Mouse (Mus musculus): ENCODE data around the gene Slc6a16. TPM values are rescaled to one million over a fixed set of nuclear protein-coding genes. Genes with fewer than 3 reads are reported as not detected.

Gene Slc6a16
- polyA plus RNA-seq, 1 experiment = not detected

- Histone ChIP-seq H3K4me3 (ENCODE audit: extremely low read depth, insufficient read depth, insufficient read length) (no peak overlapping the region), H3K36me3 (ENCODE audit: control insufficient read depth, insufficient read depth, low read length) (peaks cover 6% of the 10 kb centered on the region), H3K4me1 (ENCODE audit: control insufficient read depth, insufficient read depth, insufficient read length) (peaks cover 17% of the 10 kb centered on the region), H3K27me3 (ENCODE audit: control insufficient read depth, insufficient read depth, low read length) (no peaks in the 10 kb centered on the region), H3K27ac (ENCODE audit: insufficient read depth, low read length) (no peak overlapping the region)
- no peak for DNase-seq (ENCODE audit: low read depth in 1 of 2, low spot score in 2 of 2)
- TF ChIP-seq CTCF (IDR thresholded peaks at IDR 0.05; ENCODE audit: extremely low read depth, insufficient read depth, insufficient read length, insufficient replicate concordance) (no peak), POLR2A (IDR thresholded peaks at IDR 0.05; ENCODE audit: low read depth, low read length) (no peak)
- 88% methylated on average over 8 of the region's 8 CpGs for WGBS
Observed at GRCm38 (mm10) chr7:45229046-45229445, 11.8 kb upstream of the Slc6a16 start.

- no peaks in the 10 kb centered on the region for H3K27me3 ChIP-seq (ENCODE audit: control insufficient read depth, insufficient read depth, low read length)
- H3K36me3 ChIP-seq (ENCODE audit: control insufficient read depth, insufficient read depth, low read length) = peaks cover 11% of the 10 kb centered on the region
- DNase-seq (ENCODE audit: low read depth in 1 of 2, low spot score in 2 of 2) = peak; percentile 51 to 68
- 45% methylated on average over 7 of the region's 7 CpGs for WGBS
- H3K4me1 ChIP-seq (ENCODE audit: control insufficient read depth, insufficient read depth, insufficient read length) = peaks cover 21% of the 10 kb centered on the region
- TF ChIP-seq POLR2A (IDR thresholded peaks at IDR 0.05; ENCODE audit: low read depth, low read length) = 0 out of 2 replicates have a peak, but pooled peaks have one; percentile 7
- TF ChIP-seq CTCF (IDR thresholded peaks at IDR 0.05; ENCODE audit: extremely low read depth, insufficient read depth, insufficient read length, insufficient replicate concordance) = no peak
- peak overlapping the region; percentile 66 for H3K27ac ChIP-seq (ENCODE audit: insufficient read depth, low read length)
- no peak overlapping the region for H3K4me3 ChIP-seq (ENCODE audit: extremely low read depth, insufficient read depth, insufficient read length)
Observed at GRCm38 (mm10) chr7:45229459-45230203, 11.3 kb upstream of the Slc6a16 start.

GRCm38 (mm10) chr7:45231192-45231591 is 9.7 kb upstream of the Slc6a16 start:
- Histone ChIP-seq H3K36me3 (ENCODE audit: control insufficient read depth, insufficient read depth, low read length) (peaks cover 25% of the 10 kb centered on the region), H3K4me1 (ENCODE audit: control insufficient read depth, insufficient read depth, insufficient read length) (peaks cover 34% of the 10 kb centered on the region), H3K27me3 (ENCODE audit: control insufficient read depth, insufficient read depth, low read length) (no peaks in the 10 kb centered on the region), H3K4me3 (ENCODE audit: extremely low read depth, insufficient read depth, insufficient read length) (no peak overlapping the region), H3K27ac (ENCODE audit: insufficient read depth, low read length) (no peak overlapping the region)
- DNase-seq (ENCODE audit: low read depth in 1 of 2, low spot score in 2 of 2) = no peak
- WGBS = 85% methylated on average over 12 of the region's 12 CpGs
- no peak for TF ChIP-seq POLR2A (IDR thresholded peaks at IDR 0.05; ENCODE audit: low read depth, low read length)
- TF ChIP-seq CTCF (IDR thresholded peaks at IDR 0.05; ENCODE audit: extremely low read depth, insufficient read depth, insufficient read length, insufficient replicate concordance) = no peak

GRCm38 (mm10) chr7:45231941-45232340 is 8.9 kb upstream of the Slc6a16 start:
- Histone ChIP-seq H3K4me1 (ENCODE audit: control insufficient read depth, insufficient read depth, insufficient read length) (peaks cover 37% of the 10 kb centered on the region), H3K27me3 (ENCODE audit: control insufficient read depth, insufficient read depth, low read length) (no peaks in the 10 kb centered on the region), H3K27ac (ENCODE audit: insufficient read depth, low read length) (no peak overlapping the region), H3K36me3 (ENCODE audit: control insufficient read depth, insufficient read depth, low read length) (peaks cover 29% of the 10 kb centered on the region), H3K4me3 (ENCODE audit: extremely low read depth, insufficient read depth, insufficient read length) (no peak overlapping the region)
- no peak for DNase-seq (ENCODE audit: low read depth in 1 of 2, low spot score in 2 of 2)
- no peak for TF ChIP-seq POLR2A (IDR thresholded peaks at IDR 0.05; ENCODE audit: low read depth, low read length)
- no peak for TF ChIP-seq CTCF (IDR thresholded peaks at IDR 0.05; ENCODE audit: extremely low read depth, insufficient read depth, insufficient read length, insufficient replicate concordance)
- 87% methylated on average over 11 of the region's 11 CpGs for WGBS

- H3K27me3 ChIP-seq (ENCODE audit: control insufficient read depth, insufficient read depth, low read length) = no peaks in the 10 kb centered on the region
- WGBS = 63% methylated on average over 13 of the region's 13 CpGs
- H3K4me1 ChIP-seq (ENCODE audit: control insufficient read depth, insufficient read depth, insufficient read length) = peaks cover 41% of the 10 kb centered on the region
- DNase-seq (ENCODE audit: low read depth in 1 of 2, low spot score in 2 of 2) = no peak
- TF ChIP-seq POLR2A (IDR thresholded peaks at IDR 0.05; ENCODE audit: low read depth, low read length) (no peak), CTCF (IDR thresholded peaks at IDR 0.05; ENCODE audit: extremely low read depth, insufficient read depth, insufficient read length, insufficient replicate concordance) (no peak)
- H3K27ac ChIP-seq (ENCODE audit: insufficient read depth, low read length) = peak overlapping the region; percentile 40
- peaks cover 31% of the 10 kb centered on the region for H3K36me3 ChIP-seq (ENCODE audit: control insufficient read depth, insufficient read depth, low read length)
- H3K4me3 ChIP-seq (ENCODE audit: extremely low read depth, insufficient read depth, insufficient read length) = no peak overlapping the region
Observed at GRCm38 (mm10) chr7:45232716-45233465, 8.0 kb upstream of the Slc6a16 start.

GRCm38 (mm10) chr7:45233580-45234332 is 7.1 kb upstream of the Slc6a16 start:
- TF ChIP-seq POLR2A (IDR thresholded peaks at IDR 0.05; ENCODE audit: low read depth, low read length) (no peak), CTCF (IDR thresholded peaks at IDR 0.05; ENCODE audit: extremely low read depth, insufficient read depth, insufficient read length, insufficient replicate concordance) (no peak)
- no peaks in the 10 kb centered on the region for H3K27me3 ChIP-seq (ENCODE audit: control insufficient read depth, insufficient read depth, low read length)
- peaks cover 41% of the 10 kb centered on the region for H3K4me1 ChIP-seq (ENCODE audit: control insufficient read depth, insufficient read depth, insufficient read length)
- peak in 1 of 2 experiments; percentile 58 for DNase-seq (ENCODE audit: low read depth in 1 of 2, low spot score in 2 of 2)
- H3K36me3 ChIP-seq (ENCODE audit: control insufficient read depth, insufficient read depth, low read length) = peaks cover 31% of the 10 kb centered on the region
- peak overlapping the region; percentile 20; the same call in 1 of the 2 replicates for H3K4me3 ChIP-seq (ENCODE audit: extremely low read depth, insufficient read depth, insufficient read length)
- H3K27ac ChIP-seq (ENCODE audit: insufficient read depth, low read length) = peak overlapping the region; percentile 67
- 38% methylated on average over 20 of the region's 20 CpGs for WGBS
